Mouse (Mus musculus): Measurements from ENCODE around the gene Tle4.
"Not testable (repeated sequence)": the region's sequence is repeated elsewhere in the genome, so short reads cannot be mapped to it uniquely, and the experiment has no call there.

The Tle4 gene

DNA sequence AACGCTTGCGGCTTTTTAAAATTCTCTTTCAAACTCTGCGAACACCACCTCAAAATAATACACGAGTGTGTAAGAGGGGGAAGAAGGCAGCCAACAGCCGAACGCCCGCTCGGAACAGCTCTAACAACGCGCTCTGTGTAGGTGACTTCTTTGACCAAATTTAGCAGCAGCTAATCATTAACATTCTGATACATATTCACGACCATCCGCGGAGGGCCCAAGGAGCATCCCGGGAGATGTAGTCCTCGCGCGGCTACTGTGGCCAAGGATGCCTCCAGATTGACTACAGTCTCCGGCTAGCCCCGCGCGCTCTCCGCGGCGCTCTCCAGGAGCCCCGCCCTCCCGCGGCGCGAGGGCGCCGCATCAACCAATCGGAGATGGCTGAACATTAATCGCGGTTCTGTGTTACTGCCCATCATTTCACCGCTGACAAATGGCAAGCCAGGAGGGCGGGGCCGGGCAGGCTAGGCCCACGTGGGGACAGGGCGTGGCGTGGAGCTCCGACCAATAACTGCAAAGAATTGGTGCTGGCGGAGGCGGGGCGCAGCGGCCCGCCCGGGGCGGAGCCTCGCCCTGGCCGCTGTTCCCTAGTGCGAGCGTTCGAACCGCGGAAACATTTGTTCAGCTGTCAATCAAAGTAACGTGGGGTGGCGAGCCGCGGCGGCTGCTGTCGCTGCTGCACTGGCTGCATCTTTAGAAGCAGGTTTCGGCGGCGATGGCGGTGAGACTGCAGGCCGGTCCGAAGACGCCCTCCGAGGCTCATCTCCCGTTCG is at the start of gene Tle4:
Tle4 (minus strand) TSS at position 135 of the 773 bp plus-strand sequence.
- DNase-seq (ENCODE audit: low spot score in 2 of 2): peak; percentile 100

DNA sequence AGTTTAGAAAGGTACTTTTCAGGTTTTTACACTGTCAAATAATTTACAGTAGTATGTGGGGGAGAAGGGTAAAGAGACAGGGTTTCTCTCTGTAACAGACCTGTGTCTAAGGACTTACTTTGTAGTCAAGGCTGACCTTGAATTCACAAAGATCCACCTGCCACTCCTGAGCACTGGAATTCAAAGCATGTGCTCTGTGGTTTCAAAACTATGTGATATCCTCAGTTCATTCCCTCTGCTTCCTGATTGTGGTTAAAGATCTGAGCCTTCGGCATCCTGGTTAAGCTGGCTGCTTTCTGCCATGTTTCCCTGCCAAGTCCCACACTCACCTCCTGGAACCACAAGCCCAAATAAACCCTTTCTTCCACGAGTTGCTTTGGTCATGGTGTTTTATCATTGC is 47.8 kb upstream of the Tle4 start:
- DNase-seq (ENCODE audit: low spot score in 2 of 2): no peak

DNA sequence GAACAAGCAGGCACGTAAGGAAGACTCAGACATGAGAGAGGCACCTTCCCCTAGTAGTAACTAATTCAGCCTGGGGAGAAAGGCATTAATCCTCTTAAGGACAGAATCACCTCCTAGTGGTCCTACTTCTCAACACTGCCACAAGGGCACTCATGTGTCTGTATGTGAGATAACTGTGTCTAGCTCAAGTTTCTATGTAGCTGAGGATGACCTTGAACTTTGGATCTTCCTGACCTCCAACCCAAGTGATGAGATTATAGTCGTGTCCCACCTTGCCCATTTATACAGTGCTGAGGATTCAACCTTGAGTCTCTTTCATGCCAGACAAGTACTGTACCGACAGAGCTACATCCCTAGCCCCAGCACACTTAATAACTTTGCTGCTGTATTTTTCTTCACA is 46.9 kb upstream of the Tle4 start:
- no peak for DNase-seq (ENCODE audit: low spot score in 2 of 2)

DNA sequence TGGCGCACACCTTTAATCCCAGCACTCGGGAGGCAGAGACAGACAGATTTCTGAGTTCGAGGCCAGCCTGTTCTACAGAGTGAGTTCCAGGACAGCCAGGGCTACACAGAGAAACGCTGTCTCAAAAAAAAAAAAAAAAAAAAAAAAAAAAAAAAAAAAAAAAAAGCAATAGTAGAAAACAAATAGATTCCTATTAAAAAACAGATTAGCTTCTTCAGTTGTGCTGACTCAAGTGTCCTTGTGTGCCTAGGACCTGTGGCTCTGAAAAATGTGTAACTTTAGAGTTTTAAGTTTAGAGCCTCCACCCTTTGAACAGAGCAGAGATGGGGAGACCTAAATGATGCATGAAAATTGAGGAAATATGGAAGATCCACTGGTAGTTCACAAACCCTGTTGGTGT is 45.2 kb upstream of the Tle4 start:
- DNase-seq (ENCODE audit: low spot score in 2 of 2): not testable (repeated sequence)

DNA sequence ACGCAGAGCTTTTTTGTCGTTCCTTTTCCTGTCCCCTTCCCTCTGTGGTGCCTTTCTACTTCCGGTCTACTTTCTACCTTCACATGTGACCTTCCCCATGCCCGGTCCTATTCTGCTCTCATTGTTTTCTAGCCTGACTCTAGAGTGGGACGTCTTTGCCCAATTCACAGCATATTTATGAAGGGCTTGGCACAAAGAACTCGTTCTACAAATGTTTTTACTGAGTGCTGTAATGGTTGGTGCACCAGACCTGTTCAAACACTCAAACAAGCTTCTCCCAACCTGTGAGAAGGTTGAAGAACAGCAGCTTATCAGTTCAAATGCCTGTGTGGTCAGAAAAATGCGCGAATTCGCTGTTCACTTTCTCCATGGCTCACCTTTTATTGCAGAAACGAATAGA is 44.8 kb upstream of the Tle4 start:
- DNase-seq (ENCODE audit: low spot score in 2 of 2): no peak

DNA sequence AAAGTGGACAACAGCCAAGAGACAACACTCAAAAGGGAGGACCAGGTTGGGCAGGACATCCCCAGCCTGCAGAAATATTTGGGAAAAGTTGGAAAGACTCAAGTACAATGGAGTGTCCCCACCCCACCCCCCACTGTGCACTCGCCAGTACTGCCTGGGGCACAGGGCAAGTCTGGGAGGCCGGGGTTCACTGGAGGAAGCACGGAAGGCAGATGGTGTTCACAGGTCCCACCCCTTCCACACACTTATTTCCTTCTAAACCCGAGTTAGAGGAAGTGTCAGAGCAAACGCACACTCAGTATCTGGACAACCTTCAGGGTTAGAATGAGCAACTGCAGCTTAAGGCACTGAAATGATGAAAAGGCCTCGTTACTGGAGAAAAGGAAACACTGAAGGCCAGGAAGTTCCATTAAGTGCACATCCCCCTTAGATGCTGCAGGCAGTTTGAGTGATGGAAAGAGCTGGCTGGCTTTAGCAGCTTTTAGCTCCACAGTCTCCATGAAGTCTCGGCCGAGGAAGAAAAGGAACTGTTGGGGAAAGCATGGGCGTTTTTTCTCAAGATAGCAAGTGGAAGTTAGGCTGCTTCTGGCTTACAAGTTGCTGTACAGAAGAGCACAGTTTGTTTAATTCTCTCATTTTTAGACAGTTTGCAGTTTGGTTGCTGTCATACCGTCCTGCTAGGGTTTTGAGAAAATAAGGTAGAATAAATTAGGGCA is 37.5 kb upstream of the Tle4 start:
- DNase-seq (ENCODE audit: low spot score in 2 of 2): no peak

DNA sequence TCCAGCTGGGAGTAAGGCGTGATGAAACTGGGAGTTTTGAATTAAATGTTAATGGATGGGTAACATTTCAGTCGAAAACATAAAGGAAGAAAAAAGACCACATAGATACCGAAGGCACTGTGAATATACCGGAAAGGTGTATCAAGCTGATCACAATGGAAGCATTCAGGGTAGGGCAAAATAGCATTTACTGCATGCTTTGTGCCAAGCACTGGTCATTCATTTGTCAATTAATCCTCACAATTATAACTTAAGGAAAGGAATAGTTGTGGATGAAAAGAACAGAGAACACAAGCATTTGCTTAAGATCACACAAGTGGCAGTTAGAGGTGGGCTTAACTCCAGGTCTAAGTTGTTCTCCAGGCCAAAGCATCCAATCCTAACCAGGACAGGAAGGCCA is 25.5 kb upstream of the Tle4 start:
- no peak for DNase-seq (ENCODE audit: low spot score in 2 of 2)

DNA sequence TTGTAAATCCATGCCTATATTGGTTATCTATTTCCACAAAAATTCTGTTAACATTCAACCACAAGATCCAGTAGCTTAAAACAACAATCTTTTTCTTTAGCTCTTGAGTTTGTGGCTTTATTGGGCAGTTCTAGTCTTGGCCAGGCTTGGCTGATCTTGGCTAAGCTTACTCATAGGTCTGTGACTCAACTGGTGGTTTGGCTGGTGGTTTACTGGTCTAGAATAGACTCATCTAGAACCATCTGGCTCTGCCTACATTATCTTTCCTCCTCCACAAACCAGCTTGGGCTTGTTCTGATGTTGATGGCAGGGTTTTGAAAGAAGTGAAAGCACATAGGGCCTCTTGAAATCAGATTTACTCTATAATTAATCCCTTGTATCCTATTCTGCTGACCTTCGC is 22.7 kb upstream of the Tle4 start:
- DNase-seq (ENCODE audit: low spot score in 2 of 2): no peak

DNA sequence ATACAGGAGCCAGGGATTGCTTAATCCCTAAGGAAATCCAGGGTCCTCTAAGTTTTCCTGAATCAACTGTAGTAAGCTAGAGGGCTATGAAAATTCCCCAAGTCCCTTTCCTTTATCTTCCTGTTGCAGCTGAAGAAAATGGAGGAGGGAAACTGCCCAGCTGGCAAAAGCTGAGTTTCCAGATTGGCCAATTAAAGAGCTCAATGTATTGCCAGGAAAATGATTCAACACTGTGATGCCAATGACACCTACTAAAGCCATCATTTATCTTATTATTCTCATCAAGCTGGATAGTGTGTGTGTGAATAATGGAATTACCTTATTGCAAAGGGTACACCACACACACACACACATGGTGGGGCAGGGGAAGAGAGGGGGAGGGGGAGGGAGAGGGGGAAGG is 22.0 kb upstream of the Tle4 start:
- DNase-seq (ENCODE audit: low spot score in 2 of 2): no peak

DNA sequence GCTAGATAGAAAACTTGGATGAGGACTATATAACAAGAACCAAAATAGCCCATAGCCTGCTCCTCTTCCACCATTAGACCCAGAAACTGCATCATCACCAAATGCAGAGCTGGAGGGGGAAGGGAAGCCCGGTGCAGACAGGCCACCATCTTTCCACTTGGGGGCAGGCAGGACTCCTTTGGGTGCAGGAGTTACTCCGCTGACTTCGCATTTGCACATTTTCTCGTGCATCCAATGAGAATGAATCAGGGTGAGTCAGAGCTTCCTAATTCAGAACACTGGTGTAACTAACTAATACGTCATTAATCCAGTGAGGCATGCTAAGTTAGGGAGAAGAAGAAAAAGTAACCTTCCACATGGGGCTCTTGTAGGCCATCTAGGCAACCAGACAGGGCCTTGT is 17.0 kb upstream of the Tle4 start:
- no peak for DNase-seq (ENCODE audit: low spot score in 2 of 2)

DNA sequence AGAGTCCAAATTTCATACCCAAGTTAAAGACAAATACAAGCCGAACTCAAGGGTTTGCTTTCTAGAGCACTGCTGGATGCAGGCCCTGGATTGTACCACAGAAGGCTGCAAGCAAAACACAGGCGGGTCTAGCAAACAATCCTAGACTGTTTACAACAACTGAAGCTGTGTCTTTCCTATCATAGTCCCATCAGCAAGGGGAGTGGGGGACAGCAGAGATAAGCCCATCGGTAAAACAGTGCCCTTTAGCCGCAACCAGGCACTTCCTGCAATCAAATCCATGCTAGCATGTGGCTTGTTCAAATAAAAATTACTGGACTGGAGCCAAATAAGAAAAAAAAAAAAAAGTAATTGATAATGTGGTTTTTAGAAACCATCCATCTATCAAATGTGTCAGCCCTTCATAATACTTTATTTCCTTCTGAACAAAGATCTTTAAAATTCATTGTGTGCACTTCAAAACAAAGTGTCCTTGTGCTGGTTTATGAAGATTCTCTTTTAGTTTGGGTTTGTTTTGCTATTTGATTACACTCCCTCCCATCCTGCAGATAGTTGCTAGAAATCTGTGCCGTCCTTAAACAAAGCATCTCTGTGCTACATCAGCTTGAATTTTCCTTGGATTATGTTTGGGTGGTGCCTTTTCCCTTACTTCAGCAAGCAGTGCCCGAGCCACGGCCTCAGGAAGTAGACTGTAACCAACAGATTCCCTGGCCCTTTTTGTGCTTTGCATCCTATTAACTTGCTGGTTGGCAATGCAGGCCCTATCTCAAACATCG is 12.9 kb upstream of the Tle4 start:
- no peak for DNase-seq (ENCODE audit: low spot score in 2 of 2)

DNA sequence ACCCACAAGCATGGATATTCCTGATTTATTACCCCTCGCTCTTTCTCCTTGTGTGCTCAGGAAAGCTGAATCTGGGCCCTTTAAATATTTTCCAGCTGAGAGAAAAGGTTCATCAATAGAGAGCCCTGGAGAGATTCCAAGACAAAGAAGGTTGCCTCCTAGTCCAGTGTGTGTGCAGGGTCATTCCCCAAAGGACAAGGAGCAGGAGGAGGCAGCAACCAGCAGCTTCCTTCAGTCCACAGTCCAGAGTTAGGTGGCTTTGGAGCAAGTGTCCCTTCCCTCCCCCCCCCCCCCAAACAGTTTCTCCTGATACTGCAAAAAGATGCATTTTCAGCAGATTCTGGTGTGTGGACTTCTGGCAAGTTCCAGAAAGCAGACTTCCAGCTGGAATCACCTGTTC is 3.0 kb upstream of the Tle4 start:
- no peak for DNase-seq (ENCODE audit: low spot score in 2 of 2)

DNA sequence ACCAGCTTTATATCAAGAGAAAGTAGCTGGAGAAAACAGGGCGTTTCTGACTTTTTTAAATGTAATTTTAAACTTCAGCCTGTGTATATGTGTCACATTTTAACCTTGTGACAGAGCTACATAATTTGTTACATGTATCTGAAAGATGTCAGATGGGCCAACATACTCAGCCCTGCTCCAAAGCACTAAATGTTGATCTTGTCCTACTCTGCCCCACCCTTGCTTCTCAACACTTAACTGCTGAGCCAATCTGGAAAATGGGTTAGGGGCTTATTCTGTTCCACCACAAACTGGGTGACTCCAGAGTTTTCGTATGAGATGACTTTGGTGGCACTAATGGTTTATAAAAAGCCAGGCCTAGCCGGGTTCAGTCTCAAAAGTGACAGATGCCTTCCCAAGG is 2.5 kb upstream of the Tle4 start:
- no peak for DNase-seq (ENCODE audit: low spot score in 2 of 2)

DNA sequence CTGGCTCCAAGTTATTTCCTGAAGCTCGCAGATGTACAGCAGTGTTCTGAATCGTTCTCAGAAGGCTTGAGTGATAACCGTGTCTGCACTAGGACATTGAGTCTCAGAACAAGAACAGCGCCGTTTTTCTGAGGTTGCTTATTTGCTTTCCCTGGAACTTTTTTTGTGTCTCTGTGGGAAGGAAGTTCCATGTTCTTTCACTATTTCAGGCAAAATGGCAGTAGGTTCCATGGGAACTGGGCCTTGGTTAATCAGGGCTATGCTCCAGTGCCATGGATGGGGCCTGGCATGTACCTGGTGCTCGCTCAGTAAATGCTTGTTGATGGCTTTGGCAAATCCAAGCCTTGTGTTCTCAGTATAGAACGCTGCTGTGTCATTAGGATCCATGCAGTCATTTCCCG is 2.0 kb upstream of the Tle4 start:
- DNase-seq (ENCODE audit: low spot score in 2 of 2): no peak

DNA sequence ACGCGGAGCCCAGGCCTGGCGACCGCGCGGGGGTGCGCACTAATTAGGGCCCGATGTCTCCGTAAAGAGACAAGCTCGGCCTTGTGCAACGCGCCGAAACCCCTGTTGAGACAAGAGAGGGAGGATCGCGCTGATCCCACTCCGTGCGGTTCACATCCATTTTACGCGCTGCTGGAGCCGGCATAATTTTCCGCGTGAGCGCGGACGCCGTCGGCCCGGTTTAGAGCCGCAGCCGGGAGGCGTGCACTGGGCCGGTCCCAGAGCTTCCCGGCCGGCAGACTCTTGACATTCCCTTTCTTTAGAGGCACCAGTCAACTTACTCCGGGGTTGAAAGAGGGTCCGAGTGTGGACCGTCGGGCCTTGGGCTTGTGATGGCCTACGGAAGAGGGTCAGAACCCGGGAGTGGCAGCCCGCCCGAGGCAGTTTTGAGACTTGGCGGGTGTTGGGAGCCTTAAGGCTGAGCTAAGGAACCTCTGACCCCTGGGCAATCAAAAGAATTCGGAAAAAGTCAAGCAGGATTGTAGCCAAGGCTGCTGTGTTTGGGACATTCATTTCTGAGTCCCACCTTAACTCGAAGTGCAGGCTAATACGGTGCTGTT is 938 bp upstream of the Tle4 start:
- DNase-seq (ENCODE audit: low spot score in 2 of 2): no peak

DNA sequence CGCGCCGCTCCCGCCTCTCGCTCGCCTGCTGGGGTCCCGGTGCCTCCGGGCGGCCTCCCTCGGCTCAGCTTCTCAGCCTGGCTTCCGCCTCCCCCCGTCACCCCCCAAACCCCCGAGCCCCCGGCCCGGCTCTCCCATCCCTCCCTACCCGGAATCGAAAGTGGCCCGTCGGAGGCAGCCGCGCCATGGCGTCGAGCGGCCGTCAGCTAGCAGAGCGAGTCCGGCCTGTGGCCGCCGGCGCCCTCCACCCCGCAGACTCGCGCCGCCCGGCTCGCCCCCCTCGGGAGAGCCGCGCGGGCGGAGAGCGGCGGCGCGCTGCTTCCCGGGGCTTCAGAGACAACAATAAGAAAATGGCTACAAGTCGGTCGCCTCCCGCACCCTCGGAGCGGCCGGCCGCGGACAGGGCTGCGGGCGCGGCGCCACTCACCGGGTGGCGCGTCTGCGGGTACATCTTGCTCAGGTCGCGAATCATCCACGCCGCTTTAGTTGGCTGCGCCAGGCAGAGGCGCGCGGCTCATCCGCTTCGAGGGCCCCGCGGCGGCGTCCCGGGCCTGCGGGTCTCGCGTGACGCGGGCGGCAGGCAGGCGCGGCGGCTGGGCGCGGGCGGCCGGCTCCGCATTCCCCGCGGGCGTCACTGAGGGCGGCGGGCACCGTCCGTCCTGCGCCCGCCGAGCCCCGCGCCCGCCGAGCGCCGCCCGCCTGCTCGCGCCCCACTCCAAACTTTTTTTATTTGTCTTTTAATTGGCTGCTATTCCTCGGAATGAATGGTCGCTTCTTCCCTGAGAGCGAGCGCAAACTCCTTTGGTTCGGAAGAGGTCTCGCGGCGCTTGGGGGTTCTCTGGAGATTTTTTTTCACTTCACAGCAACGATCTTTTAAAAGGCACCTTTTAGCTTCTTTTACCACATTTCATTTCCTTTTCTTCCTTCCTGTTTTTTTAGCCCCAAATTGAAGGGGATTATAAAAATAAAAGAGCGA is 622 bp downstream of the Tle4 start:
- DNase-seq (ENCODE audit: low spot score in 2 of 2): peak; percentile 30 to 33

DNA sequence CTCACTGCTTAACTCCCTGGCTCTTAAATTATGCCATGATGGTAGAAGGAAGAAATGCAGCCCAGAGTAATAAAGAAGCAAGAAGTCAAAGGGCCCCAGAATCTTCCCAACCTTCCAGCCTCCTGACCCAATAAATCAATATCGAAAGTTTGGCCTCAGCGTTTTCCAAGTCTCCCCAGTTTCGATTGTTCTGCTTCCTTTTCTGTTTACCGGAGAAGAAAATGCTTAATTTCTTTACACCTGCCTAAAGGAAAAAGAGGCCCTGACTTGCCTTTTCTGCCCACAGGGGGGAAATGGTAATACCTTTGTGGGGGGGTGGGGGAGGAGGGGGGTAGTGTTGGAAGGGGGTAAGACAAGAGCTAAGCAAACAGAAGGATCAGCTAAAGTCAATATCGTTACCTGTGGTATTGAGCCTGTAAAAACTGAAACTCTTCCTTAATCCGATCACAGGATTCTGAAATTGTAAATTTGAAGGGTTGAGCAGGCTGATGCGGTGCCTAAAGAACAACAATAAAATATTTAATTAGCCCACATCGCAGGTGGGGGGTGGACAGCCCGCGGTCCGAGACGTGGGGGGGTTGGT is 1.4 kb downstream of the Tle4 start:
- no peak for DNase-seq (ENCODE audit: low spot score in 2 of 2)

DNA sequence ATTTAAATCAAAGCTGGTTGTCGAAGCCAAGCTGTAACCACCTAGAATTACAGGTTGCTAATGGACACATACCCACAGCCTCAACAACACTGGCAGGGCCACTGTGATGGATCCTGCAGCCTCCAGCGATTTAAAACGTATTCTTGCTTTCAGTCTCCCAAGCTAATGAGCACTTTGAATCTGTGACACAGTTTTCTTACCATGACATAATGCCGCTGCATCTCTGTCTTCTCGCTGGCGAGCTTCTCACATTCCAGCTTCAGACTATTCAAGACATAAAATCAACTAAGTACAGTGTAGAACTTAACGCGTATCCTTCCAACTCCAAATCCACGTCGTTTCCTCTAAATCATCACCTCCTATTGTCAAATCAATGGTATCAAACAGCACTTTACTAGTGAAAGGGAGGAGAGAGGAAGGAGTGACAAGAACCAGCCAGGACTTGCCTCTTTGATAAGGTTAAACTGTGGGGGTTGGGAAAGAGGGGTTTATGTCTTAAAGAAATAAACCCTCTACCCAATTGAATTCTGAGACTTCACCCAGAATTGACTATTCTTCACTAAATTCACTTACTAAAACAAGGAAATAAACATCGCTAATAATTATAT is 2.4 kb downstream of the Tle4 start:
- DNase-seq (ENCODE audit: low spot score in 2 of 2): no peak

DNA sequence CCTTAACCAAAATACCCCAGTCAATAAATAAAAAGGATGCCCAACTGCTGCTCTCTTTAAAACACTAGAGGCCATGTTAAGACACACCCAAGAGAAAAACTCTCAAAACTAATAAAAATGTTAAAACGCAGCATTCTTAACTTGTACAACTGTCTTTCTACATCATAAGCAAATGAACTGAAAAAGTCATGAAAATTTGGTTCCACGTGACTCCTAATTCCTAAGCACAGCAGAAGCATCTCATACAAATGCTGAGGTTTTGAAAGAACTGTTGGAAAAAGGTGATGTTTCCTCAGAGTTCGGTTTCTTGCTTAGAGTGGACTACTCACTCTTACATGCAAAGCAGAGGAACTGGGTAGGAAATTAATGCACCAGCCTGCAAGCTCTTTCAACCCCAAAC is 3.3 kb downstream of the Tle4 start:
- no peak for DNase-seq (ENCODE audit: low spot score in 2 of 2)

DNA sequence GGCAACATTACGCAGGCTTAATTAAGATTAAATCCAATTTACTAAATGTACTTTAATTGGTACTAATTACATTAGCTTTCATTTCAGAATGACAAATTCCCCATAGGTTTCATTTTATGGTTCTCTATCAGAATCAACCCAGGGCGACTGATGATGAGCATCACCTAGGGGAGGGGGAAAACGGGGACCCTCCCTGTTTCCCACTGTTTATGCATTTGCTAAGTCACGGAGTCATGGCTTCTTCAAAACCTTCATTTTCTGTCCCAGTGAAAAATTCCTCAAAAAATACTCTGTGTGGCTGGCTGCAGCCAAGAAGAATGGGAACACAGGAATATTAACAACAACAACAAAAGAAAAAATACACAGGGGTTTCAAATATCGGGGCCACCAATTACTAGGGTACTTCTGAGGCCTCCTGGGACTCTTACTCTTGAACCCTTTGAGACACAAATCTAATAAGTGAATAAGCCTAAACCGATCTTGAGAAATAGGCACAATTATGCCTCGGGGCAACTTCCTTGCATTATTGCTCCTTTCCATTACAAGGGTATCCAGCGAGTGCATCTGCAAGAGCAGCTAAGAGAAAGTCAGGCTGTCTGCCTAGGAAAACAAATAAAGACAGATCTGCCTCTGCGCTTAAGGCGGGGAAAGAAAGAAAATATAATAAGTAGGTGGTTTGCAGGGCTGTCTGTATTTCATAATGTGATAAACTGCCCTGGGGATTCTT is 5.9 kb downstream of the Tle4 start:
- DNase-seq (ENCODE audit: low spot score in 2 of 2): no peak

Data from frontal cortex, postnatal 14 days (tissue).